Mouse (Mus musculus) heart, embryonic 10.5 days (tissue): ENCODE measurements around the gene Scfd2. TPM values are rescaled to one million over a fixed set of nuclear protein-coding genes. Genes with fewer than 3 reads are reported as not detected.

Experiments used
- DNase-seq: peaks from one replicate; pipeline ENCODE4 v3.0.0-alpha.2; 2017; ENCODE audit warnings: low spot score
- H3K27ac ChIP-seq: fragments of 300-500 bp; sonication (generic); 2 replicates; pipeline ENCODE4 v1.5.1; 2016; ENCODE audit warnings: mild to moderate bottlenecking
- H3K27me3 ChIP-seq: fragments of 300-500 bp; sonication (generic); 2 replicates; pipeline ENCODE4 v1.6.1; 2016; ENCODE audit warnings: mild to moderate bottlenecking; ENCODE audit not compliant: poor library complexity, insufficient read depth, severe bottlenecking
- H3K36me3 ChIP-seq: fragments of 300-500 bp; sonication (generic); 2 replicates; pipeline ENCODE4 v1.6.1; 2016; ENCODE audit warnings: mild to moderate bottlenecking, moderate library complexity
- H3K4me1 ChIP-seq: fragments of 300-500 bp; sonication (generic); 2 replicates; pipeline ENCODE4 v1.6.1; 2016; ENCODE audit warnings: mild to moderate bottlenecking
- H3K4me3 ChIP-seq: fragments of 300-500 bp; sonication (generic); 2 replicates; pipeline ENCODE4 v1.5.1; 2016; ENCODE audit warnings: mild to moderate bottlenecking, moderate library complexity
- H3K9me3 ChIP-seq: fragments of 300-500 bp; sonication (generic); 2 replicates; pipeline ENCODE4 v1.6.1; 2016; ENCODE audit warnings: mild to moderate bottlenecking, moderate library complexity
- WGBS: fragments of 180-500 bp; shearing (Covaris S2); methylation state at CpG from one replicate; pipeline ENCODE4 v1.1.7; 2016; 5-methylcytosine and 5-hydroxymethylcytosine counted together
- polyA plus RNA-seq: library from polyadenylated mRNA; unstranded; fragments of >200 nt; fragmentation: Nextera tagmentation; extraction: Ambion mirVana; gene quantifications from 2 replicates; pipeline ENCODE4 v1.2.1, GENCODE M21; 2016

Scfd2 gene
- 17.3 and 18.3 TPM in 2 replicates for polyA plus RNA-seq

DNA sequence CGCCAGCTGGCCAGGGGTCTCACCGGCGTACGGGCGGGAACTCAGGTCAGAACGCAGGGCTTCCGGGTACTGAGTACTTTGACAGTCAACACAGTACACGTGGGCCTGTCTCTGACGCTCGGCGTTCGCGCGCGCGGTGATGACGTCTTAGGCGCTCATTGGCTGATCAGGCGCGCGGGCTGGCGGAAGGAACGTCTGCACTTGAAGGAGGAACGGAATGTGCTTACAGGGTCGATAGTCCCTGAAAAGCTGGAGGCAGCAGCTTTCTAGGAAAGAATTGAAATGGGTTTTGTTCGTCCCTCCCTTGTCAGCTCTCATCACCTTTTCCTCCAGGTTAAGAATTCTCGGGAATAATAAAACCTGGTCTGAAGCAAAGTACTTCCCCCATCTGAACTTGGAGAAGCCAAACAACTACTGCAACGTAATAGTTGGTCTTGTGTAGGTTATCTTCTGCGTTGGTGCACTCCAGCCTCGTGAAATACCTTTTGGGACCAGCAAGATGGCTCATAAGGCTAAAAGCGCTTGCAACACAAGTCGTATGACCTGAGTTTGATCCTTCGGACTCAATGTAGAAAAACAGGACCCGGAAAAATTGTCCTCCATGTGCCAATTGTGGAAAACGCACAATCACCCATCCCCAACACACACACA lies at the start of gene Scfd2:
Gene Scfd2, minus strand, starts transcription at position 130 of the 651 bp plus-strand sequence.
- H3K9me3 ChIP-seq = no peaks in the 10 kb centered on the region
- H3K4me3 ChIP-seq = peak within 1 kb of the TSS; percentile 97
- WGBS = 7% methylated on average over 35 of the region's 35 CpGs
- no peaks in the 10 kb centered on the region for H3K36me3 ChIP-seq
- peak; percentile 97 for DNase-seq
- H3K4me1 ChIP-seq = peaks cover 31% of the 10 kb centered on the region
- H3K27me3 ChIP-seq = no peaks in the 10 kb centered on the region
- peak within 1 kb of the TSS; percentile 86 for H3K27ac ChIP-seq

DNA sequence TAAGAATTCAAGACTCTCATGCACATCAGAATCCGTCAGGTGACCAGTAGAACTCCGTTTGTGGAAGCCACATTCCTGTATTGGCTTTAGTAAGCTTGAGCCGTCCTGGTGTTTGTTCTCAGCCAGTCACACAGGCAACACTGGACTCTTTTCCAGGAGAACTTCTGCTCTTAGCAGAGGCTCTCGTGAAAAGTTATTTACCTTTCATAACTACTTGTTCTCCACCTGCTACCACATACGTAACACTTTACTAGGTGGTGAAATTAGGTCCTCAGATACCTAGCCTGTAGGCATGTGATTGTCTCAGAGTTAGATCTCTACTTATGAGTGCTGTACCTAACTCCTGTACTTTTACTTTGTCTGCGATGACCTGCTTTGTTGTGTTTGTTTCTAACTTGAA lies 40.2 kb upstream of the Scfd2 start:
- no peak overlapping the region for H3K4me3 ChIP-seq
- no peaks in the 10 kb centered on the region for H3K27me3 ChIP-seq
- peaks cover 57% of the 10 kb centered on the region for H3K36me3 ChIP-seq
- no peaks in the 10 kb centered on the region for H3K4me1 ChIP-seq
- H3K27ac ChIP-seq = no peak overlapping the region
- H3K9me3 ChIP-seq = no peaks in the 10 kb centered on the region
- DNase-seq = no peak
- WGBS = 88% methylated on average over 6 of the region's 6 CpGs

DNA sequence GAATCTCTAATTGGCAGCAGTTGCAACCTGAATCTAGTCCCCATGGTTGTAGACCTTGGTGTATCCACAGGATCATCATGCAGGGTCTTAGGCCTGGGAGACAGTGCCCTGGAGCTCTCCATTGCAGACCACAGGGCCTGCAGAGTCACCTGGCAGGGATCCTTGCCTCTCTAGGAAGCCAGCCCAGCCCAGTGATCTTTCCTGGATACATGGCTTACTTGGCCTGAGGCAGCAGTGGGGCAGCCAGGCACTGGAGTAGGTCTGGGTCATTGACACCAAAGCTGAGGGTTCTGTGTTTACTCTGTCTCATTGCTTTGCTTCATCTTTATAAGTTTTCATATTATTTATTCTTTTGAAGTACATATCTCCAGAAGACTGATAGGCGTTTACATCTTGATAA lies 29.6 kb upstream of the Scfd2 start:
- H3K9me3 ChIP-seq = no peaks in the 10 kb centered on the region
- H3K4me1 ChIP-seq = no peaks in the 10 kb centered on the region
- no peak for DNase-seq
- H3K27me3 ChIP-seq = no peaks in the 10 kb centered on the region
- WGBS = 80% methylated on average over 1 of the region's 1 CpGs
- no peak overlapping the region for H3K4me3 ChIP-seq
- peaks cover 67% of the 10 kb centered on the region for H3K36me3 ChIP-seq
- no peak overlapping the region for H3K27ac ChIP-seq

DNA sequence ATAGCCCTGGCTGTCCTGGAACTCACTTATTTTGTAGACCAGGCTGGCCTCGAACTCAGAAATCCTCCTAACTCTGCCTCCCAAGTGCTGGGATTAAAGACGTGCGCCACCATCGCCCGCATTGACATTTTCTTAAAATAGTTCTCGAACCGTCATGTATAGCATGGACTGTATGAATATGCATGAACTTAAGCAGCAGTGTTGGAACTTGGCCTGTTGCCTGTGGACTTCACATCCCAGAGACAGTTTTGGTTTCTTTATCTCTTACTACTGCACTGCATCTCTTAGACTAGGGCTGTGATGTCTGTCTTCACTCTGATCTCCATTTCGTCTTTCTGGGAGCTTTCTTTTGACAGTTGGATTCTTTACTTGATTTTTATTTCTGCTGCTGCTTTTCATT lies 18.0 kb upstream of the Scfd2 start:
- no peak for DNase-seq
- H3K27ac ChIP-seq = no peak overlapping the region
- no peaks in the 10 kb centered on the region for H3K9me3 ChIP-seq
- H3K4me1 ChIP-seq = no peaks in the 10 kb centered on the region
- no peak overlapping the region for H3K4me3 ChIP-seq
- H3K36me3 ChIP-seq = peaks cover 75% of the 10 kb centered on the region
- no peaks in the 10 kb centered on the region for H3K27me3 ChIP-seq
- 86% methylated on average over 8 of the region's 8 CpGs for WGBS

DNA sequence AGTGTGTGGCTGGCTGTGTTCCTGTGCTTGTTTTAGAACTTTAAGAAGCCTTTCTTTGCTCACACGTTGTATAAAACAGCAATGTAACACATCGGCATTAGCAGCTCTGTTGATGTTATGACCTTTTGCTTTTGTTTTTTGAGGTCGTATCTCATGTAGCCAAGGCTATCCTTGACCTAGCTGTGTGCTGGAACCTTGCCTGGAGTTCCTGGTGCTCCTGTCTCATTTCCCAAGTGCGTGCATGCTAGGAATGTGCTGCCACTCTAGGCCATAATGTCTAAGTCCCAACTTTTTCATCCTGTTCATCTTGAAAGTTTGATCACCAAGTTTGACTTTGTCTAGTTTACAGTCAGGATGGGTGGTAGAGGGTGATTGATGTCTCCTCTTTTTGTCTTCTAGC lies 14.0 kb upstream of the Scfd2 start:
- Histone ChIP-seq H3K36me3 (peaks cover 86% of the 10 kb centered on the region), H3K4me1 (no peaks in the 10 kb centered on the region), H3K27ac (no peak overlapping the region), H3K27me3 (no peaks in the 10 kb centered on the region), H3K4me3 (no peak overlapping the region), H3K9me3 (no peaks in the 10 kb centered on the region)
- no peak for DNase-seq
- WGBS = 89% methylated on average over 4 of the region's 4 CpGs

DNA sequence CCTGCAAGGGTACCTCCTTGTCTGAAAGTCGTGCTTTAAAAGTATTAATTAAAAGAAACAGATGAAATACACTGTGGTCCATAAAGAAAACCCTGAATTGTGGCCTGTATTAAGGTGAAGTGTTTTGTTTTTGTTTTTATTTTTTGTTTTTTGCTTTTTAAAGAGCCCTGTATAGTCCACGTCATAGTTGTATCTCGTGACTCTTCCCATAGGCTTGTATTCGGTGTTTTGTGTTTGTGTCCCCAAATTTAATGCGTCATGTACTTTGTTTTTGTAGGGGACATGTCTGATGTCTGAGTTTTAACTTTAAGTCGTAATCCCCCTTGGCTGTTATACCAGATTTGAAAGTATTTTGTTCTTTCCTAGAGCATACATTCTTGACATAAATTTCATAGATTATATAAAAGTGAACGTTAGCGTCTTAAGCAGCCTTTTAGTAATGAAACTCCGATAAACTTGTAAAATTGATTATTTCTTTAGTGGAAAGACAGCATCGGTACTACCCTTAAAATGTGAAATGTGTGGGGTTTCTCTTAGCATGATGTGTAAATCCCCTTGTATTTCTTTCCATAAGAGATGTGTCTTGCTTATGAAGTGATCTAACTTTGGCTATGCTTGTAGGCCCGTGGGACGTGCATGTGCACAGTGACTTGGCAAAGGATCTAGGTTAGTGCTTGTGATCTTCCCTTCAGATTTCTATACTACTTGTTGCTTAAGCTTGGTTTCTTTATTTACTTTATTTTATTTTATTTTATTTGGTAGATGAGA lies 4.8 kb upstream of the Scfd2 start:
- WGBS = 46% methylated on average over 12 of the region's 12 CpGs
- Histone ChIP-seq H3K4me1 (peaks cover 20% of the 10 kb centered on the region), H3K27ac (peak overlapping the region; percentile 98)

DNA sequence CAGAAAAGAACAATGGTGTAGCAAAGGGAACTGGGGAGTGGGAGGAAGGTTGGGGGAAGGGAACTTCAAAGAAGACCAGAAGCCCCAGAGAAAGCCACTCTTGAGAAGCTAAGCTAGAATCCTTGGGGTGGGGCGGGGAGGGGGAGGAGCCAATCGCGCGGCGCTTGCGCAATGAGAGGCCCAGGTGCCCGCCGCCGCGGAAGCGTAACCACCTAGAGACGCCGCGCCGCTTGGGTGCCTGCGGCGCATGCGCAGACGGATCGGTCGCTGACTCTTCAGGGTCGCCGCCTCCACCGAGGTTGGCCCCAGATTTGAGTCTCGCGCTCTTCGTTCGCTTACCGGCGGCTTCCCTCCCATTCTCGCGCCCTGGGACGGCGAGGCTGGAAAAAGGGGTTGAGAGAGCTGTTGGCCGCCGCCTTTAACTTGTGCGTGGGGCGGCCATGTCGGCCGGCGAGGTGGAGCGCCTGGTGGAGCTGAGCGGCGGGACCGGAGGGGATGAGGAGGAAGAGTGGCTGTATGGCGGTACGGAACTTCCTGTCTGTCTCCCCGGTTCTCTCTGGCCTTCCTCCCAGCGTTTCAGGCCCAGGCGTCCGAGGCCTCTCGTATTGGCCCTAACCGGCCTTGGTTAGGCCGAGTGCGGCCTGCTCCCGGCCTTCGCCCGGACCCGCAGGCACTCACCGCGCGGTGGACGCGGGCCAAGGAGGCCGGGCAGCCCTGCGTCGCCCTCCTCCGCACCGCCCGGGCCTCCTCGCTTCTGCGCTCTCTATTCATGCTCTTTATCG lies 3.9 kb upstream of the Scfd2 start, which contains the start of gene Fip1l1:
Gene Fip1l1, plus strand, starts transcription at position 210 of the 782 bp plus-strand sequence.
- no peaks in the 10 kb centered on the region for H3K27me3 ChIP-seq
- WGBS = under 1% methylated on average over 73 of the region's 73 CpGs

More for the DNA sequence above, 4.8 kb upstream of the Scfd2 start:
- H3K27me3 ChIP-seq = no peaks in the 10 kb centered on the region
- H3K4me3 ChIP-seq = peak overlapping the region; percentile 95
- H3K36me3 ChIP-seq = peaks cover 19% of the 10 kb centered on the region
- DNase-seq = no peak
- no peaks in the 10 kb centered on the region for H3K9me3 ChIP-seq

DNA sequence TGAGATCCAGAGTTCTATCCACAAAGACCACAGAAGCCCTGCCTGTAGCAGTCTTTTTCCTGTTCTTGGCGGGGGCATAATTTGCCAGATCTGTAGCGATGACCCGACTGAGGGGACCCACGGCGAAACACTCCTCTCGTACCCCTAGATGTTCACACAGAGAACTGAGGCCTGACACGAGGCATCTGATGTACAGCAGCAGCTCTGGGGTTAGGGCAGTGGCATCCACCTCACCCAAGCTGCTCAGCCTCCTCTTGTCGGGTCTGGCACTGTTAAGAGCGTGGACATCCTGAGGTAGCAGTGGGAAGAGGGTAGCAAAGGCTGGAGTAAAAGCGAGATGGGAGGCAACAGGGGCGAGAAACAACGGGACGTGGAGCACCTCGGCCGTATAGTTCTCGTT lies 774 bp downstream of the Scfd2 start:
- peaks cover 26% of the 10 kb centered on the region for H3K4me1 ChIP-seq
- peak overlapping the region; percentile 97 for H3K4me3 ChIP-seq
- H3K27me3 ChIP-seq = no peaks in the 10 kb centered on the region
- no peaks in the 10 kb centered on the region for H3K9me3 ChIP-seq
- peak overlapping the region; percentile 86; the same call in 1 of the 2 replicates for H3K27ac ChIP-seq
- WGBS = 22% methylated on average over 16 of the region's 16 CpGs
- no peaks in the 10 kb centered on the region for H3K36me3 ChIP-seq
- no peak for DNase-seq

More for the DNA sequence above, 3.9 kb upstream of the Scfd2 start, which contains the start of gene Fip1l1:
- peak; percentile 98 for DNase-seq
- Histone ChIP-seq H3K36me3 (peaks cover 11% of the 10 kb centered on the region), H3K27ac (peak within 1 kb of the TSS; percentile 98), H3K4me1 (peaks cover 29% of the 10 kb centered on the region), H3K9me3 (no peaks in the 10 kb centered on the region), H3K4me3 (peak within 1 kb of the TSS; percentile 95)

DNA sequence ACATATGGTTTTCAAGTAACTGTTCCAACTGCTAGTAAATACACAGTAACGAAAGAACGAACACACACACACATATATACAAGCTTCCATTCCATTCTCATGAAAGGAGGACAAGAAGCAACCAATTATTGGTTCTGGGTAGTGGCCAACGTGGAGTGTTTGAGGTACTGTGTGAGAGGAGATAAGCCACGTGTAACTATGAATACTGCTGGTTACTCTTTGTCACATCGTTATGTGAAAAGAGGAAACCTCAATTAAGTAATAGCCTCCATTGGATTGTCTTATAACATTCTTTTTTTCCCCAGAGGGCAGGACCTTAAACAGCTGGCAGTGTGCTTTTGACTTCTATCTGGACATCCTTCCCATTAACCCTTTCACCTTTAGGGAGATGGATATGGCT lies 4.5 kb downstream of the Scfd2 start:
- no peak overlapping the region for H3K4me3 ChIP-seq
- 78% methylated on average over 5 of the region's 5 CpGs for WGBS
- no peak overlapping the region for H3K27ac ChIP-seq
- H3K4me1 ChIP-seq = peaks cover 19% of the 10 kb centered on the region
- DNase-seq = no peak
- H3K9me3 ChIP-seq = no peaks in the 10 kb centered on the region
- no peaks in the 10 kb centered on the region for H3K27me3 ChIP-seq
- no peaks in the 10 kb centered on the region for H3K36me3 ChIP-seq

DNA sequence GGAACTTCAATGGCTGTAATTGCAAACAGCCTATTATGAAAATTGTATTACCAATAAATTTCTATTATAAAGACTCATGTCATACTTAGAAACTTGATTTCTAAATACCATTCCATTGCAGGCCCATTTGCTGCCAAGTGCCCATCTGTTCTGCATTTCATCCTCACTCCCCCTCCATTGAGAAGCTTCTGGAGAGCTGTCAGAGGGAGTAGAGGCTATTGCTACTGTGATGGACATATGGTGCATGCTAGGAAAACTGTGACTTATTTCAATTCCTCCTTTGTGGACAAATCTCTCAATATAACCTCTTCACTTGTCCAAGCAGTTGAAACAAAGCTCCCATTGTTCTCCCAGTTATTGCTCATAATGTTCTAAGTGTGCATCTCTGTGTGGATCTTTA lies 19.9 kb downstream of the Scfd2 start:
- Histone ChIP-seq H3K4me1 (no peaks in the 10 kb centered on the region), H3K27me3 (no peaks in the 10 kb centered on the region), H3K36me3 (peaks cover 5% of the 10 kb centered on the region; the same call in 1 of the 2 replicates), H3K27ac (no peak overlapping the region), H3K9me3 (no peaks in the 10 kb centered on the region), H3K4me3 (no peak overlapping the region)
- DNase-seq = no peak

DNA sequence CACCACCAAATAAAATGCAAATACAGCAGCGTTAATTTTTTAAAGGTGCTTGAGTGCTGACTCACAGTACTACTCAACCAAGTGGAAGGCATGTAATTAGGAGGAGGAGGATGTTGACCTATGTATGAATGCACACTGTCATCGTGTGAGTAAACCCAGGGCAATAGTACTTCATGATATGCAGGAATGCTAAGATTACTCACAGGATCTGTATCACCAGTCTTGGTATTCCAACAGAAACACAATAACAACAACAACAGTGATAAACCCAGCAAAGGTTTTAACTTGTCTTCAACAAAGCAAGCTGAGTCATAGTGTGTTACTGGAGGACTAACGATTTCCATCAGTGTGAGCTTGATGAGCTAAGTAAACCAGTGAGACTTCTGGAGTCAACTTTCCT lies 38.9 kb downstream of the Scfd2 start:
- Histone ChIP-seq H3K4me1 (no peaks in the 10 kb centered on the region), H3K27me3 (no peaks in the 10 kb centered on the region), H3K4me3 (no peak overlapping the region), H3K9me3 (no peaks in the 10 kb centered on the region), H3K36me3 (no peaks in the 10 kb centered on the region), H3K27ac (no peak overlapping the region)
- 72% methylated on average over 3 of the region's 3 CpGs for WGBS
- DNase-seq = no peak

DNA sequence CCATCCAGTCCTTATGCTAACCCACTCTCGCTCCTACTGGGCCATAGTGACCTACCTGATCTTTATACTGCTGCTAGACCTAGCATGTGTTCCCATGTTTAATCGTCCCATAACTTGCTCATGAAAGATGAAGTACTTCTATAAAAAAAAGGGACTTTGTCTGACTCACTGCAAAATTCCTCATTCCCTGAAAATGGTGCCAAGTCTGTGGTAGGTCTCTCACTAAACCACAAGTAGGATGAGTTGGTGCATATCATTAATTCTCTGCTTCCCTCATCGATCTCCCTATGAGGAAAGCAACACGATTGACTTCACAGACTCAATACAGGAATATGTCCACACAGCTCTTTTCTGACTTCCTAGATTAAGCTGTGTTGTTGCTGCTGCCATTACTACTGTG lies 46.9 kb downstream of the Scfd2 start:
- H3K4me1 ChIP-seq = no peaks in the 10 kb centered on the region
- H3K4me3 ChIP-seq = no peak overlapping the region
- DNase-seq = no peak
- H3K27me3 ChIP-seq = no peaks in the 10 kb centered on the region
- H3K9me3 ChIP-seq = no peaks in the 10 kb centered on the region
- no peak overlapping the region for H3K27ac ChIP-seq
- H3K36me3 ChIP-seq = no peaks in the 10 kb centered on the region
- 86% methylated on average over 4 of the region's 4 CpGs for WGBS

DNA sequence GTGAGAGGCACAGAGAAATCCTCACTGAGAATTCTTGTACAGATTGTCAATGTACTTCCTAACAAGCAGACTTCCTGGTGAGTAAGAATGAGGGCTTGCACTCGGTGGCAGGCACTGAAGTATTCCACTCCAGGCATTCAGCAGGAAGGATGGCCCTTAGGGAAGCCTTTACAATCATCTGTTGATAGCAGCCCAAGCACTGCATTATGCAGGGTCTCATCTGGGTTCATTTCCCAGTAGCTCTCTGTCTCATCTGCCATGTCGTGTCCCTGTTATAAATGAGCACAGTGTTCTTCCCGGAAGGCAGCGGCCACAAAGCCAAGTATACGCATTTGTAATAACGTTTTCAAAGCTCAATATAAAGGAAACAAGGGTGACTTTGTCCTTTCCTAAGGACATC lies 48.9 kb downstream of the Scfd2 start:
- no peaks in the 10 kb centered on the region for H3K9me3 ChIP-seq
- WGBS = 71% methylated on average over 6 of the region's 6 CpGs
- no peak overlapping the region for H3K27ac ChIP-seq
- no peak overlapping the region for H3K4me3 ChIP-seq
- H3K4me1 ChIP-seq = peaks cover under 1% of the 10 kb centered on the region; the same call in 1 of the 2 replicates
- no peak for DNase-seq
- no peaks in the 10 kb centered on the region for H3K36me3 ChIP-seq
- H3K27me3 ChIP-seq = no peaks in the 10 kb centered on the region
